Mouse (Mus musculus) v-Abl transformed pro-B cells (cell line): ENCODE measurements around the gene Tmprss12.

Experiments used
- in situ Hi-C, 2 experiments: fragments of 400-800 bp; cut with MboI; formaldehyde crosslinking; loops; one replicate each; pipeline ENCODE4 v1.15.1; 2025; ENCODE audit not compliant: unreplicated experiment in 2 of 2

The Tmprss12 gene

DNA sequence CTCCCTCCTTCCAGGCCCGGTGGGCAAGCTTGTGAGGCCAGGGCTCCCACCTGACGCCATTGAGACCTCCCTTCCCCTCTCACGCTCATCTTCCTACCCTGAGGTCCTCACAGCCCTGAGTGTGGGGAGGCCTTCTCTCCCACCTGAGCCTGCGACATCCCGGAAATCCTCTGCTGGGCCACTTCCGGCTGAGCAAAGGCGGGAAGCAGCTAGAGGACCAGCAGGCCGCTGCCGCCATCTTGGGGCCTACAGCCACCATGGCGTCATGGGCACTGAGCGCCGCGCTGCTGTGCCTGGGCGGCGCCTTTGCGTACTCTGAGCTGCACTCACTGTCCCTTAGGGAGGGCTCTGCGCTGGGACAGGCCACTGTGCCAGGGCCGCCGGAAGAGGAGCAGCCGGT lies at the start of gene Tmprss12:
Tmprss12 (plus strand) TSS at position 212 of the 400 bp plus-strand sequence.
- in situ Hi-C loops: no loop called here

GRCm38 (mm10) chr15:100231616-100232525 lies 48.8 kb upstream of the Tmprss12 start:
- in situ Hi-C loops: no loop called here

- in situ Hi-C loops: no loop called here
Observed at GRCm38 (mm10) chr15:100235208-100235965, 45.2 kb upstream of the Tmprss12 start.

DNA sequence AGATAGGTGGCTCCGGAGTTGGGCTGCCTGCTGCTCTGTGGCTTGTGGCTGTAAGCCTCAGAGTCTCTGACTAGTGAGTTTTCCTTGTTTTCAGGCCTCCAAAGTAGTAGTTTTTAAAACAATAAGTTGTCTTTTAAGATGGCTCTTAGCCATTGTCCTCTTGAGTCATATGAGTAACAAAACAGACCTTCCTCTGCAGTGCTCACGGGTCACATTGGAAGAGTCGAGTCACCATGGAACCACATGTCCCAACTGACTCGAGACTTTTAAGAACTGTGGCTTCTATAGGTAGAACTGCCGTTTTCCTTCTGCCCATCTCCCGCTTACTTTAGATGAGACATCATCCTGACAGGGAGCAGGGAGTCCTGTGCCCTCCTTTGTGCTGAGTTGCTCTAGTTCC lies 43.7 kb upstream of the Tmprss12 start:
- in situ Hi-C loops: no loop called here

GRCm38 (mm10) chr15:100241780-100242179 lies 38.9 kb upstream of the Tmprss12 start:
- in situ Hi-C loops: loop anchor here in 1 of 2 experiments (10.0 kb wide), 1 partner anchor 883 kb away; the partner anchor contains the start of gene Acvrl1

- in situ Hi-C loops: loop anchor here in 1 of 2 experiments (10.0 kb wide), 1 partner anchor 879 kb away; the partner anchor contains the start of gene Acvrl1
Observed at GRCm38 (mm10) chr15:100245951-100246350, 34.7 kb upstream of the Tmprss12 start.

DNA sequence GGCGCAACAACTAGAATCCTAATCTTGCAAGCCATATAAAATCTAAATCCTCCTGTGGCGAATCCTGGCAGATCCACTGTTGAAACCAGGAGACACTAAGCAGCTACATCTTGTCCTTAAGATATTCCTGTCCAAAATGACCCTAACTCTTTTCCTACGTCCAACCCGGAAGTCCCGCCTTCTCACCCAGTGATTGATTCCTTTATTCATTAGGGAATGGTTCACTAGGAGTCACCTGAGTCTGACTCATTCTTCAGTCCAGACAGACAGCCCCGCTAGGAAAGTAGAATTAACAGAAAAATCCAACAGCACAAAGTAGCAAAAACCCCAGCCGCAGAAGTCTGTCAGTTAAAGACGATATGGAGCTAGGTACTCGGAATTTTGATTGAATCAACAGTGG lies 33.3 kb upstream of the Tmprss12 start:
- in situ Hi-C loops: loop anchor here in 1 of 2 experiments (10.0 kb wide), 1 partner anchor 878 kb away; the partner anchor contains the start of gene Acvrl1

GRCm38 (mm10) chr15:100248665-100249433 lies 31.8 kb upstream of the Tmprss12 start:
- in situ Hi-C loops: loop anchor here in 1 of 2 experiments (10.0 kb wide), 1 partner anchor 876 kb away; the partner anchor contains the start of gene Acvrl1

- in situ Hi-C loops: no loop called here
Observed at GRCm38 (mm10) chr15:100251153-100251780, 29.4 kb upstream of the Tmprss12 start.

DNA sequence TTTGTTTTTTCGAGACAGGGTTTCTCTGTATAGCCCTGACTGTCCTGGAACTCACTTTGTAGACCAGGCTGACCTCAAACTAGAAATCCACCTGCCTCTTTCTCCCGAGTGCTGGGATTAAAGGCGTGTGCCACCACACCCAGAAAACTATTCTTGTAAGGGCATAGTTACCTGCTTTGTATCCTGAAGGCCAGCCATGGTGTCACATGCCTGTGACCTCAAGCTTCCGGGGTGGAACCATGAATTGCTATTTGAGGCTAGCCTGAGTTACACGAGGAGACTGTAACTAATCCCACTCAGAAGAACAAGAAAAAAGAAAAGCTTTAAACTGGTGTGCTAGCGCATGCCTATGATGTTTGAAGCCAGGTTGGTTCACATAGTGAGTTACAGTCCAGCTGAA lies 24.3 kb upstream of the Tmprss12 start:
- in situ Hi-C loops: no loop called here

DNA sequence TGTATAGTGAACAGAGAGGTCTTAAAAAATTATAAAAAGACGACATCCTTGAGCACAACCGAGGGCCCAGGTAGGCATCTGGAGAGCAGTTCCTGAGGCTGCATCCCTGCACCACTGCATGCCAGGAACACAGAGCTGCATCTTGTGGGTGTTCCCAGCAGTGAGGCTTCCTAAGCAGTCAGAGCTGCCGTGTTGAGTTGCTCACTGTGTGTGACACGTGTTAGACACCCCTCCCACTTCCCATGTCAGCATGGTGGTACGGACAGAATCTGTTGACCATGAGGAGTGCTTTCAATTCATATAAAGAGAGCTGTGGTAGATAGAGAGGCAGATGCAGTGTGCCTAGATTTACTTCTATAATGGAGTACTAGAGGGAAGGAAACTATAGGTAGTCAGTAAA lies 23.3 kb upstream of the Tmprss12 start:
- in situ Hi-C loops: no loop called here

GRCm38 (mm10) chr15:100258646-100259425 lies 21.8 kb upstream of the Tmprss12 start:
- in situ Hi-C loops: no loop called here

DNA sequence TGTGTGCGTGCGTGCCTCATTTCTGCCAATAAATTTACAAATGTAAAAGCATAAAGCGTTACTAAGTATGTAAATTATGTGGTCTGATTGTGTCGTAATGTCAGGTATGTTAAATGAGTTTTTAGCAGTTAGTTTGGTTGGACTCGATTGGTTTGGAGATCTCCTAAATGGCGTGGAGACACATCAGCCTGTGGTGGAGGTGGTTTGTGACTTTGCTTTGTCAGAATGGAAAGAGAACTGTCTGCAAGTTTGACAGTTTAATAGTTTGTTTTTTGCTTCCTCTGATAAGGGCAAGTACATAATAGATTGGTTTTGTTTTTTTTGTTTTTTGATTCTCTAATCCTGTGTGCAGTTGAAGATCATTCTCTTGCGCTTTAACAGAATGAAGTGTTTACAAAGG lies 20.3 kb upstream of the Tmprss12 start:
- in situ Hi-C loops: loop anchor here in 1 of 2 experiments (10.0 kb wide), 2 partner anchors 64 to 204 kb away; partner anchors contain the start of gene Letmd1

- in situ Hi-C loops: loop anchor here in 1 of 2 experiments (10.0 kb wide), 2 partner anchors 61 to 201 kb away; partner anchors contain the start of gene Letmd1
Observed at GRCm38 (mm10) chr15:100263246-100263905, 17.3 kb upstream of the Tmprss12 start.

GRCm38 (mm10) chr15:100265586-100266325 lies 14.9 kb upstream of the Tmprss12 start:
- in situ Hi-C loops: loop anchor here (5.0 to 10.0 kb wide), 4 partner anchors 52 to 199 kb away; partner anchors contain the start of gene Letmd1 (in 1 of the 2)

- in situ Hi-C loops: loop anchor here (5.0 to 10.0 kb wide), 4 partner anchors 48 to 196 kb away; partner anchors contain the start of gene Letmd1 (in 1 of the 2)
Observed at GRCm38 (mm10) chr15:100268916-100269315, 11.7 kb upstream of the Tmprss12 start.

- in situ Hi-C loops: loop anchor here (5.0 to 10.0 kb wide), 4 partner anchors 48 to 195 kb away; partner anchors contain the start of gene Letmd1 (in 1 of the 2)
Observed at GRCm38 (mm10) chr15:100269776-100270175, 10.9 kb upstream of the Tmprss12 start.
